Mouse (Mus musculus): ENCODE data around the gene Acacb. TPM values are rescaled to one million over a fixed set of nuclear protein-coding genes. Genes with fewer than 3 reads are reported as not detected.
A peak's percentile ranks its signal among the peaks of the same experiment; 100 is the strongest.

The Acacb gene
- polyA plus RNA-seq, 1 experiment from 2014 or later, result 9.5 TPM

DNA sequence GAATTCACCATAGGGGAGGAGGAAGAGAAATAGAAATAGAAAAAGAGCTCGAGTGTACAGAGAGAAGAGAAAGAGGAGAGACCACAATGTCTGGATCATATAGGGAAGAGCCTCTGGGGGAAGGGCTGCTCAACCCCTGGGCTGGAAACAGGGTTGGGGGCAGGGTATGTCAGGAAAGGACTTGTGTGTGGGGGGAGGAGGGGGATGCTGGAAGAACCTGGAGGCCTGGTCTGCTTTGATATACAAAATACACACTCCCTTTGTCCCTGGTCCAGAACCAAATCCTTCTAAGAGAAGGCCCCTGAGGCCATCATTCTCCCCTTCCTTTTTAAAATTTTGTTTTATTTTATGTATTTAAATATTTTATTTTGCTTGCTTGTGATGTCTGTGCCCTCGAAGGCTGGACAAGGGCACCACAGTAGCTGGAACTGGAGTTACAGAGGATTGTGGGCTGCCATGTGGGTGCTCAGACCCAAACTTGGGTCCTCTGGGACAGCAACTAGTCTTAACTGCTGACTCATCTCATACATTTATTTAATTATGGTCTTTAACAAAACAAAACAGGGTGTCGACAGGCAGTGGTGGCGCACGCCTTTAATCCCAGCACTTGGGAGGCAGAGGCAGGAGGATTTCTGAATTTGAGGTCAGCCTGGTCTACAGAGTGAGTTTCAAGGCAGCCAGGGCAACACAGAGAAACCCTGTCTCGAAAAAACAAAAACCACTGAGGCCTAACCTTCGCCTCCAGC lies 19.7 kb upstream of the Acacb start:
- H3K36me3 ChIP-seq, result peaks cover 42% of the 10 kb centered on the region
- H3K4me2 ChIP-seq, result peak overlapping the region; percentile 99
- peak overlapping the region; percentile 95; the same call in 1 of the 2 replicates for H3K27ac ChIP-seq (replicated peaks)
- H3K27me3 ChIP-seq (replicated peaks), result no peaks in the 10 kb centered on the region
- H3K4me1 ChIP-seq, result peaks cover 13% of the 10 kb centered on the region
- H3K4me3 ChIP-seq, result peak overlapping the region; percentile 79
- no peaks in the 10 kb centered on the region for H3K9me3 ChIP-seq
- no peak for ATAC-seq (ENCODE audit: extremely low read depth, insufficient number of reproducible peaks, low FRiP score, low TSS enrichment)
- H3K9ac ChIP-seq, result 0 out of 2 replicates have a peak overlapping the region, but pooled peaks have one; percentile 89
- WGBS, result 81% methylated on average over 7 of the region's 7 CpGs

- peaks cover 23% of the 10 kb centered on the region for H3K4me1 ChIP-seq
- peak within 1 kb of the TSS; percentile 95 for H3K27ac ChIP-seq (replicated peaks)
- no peaks in the 10 kb centered on the region for H3K27me3 ChIP-seq (replicated peaks)
- H3K4me2 ChIP-seq, result peak within 1 kb of the TSS; percentile 99
- H3K9ac ChIP-seq, result peak within 1 kb of the TSS; percentile 89
- peak; percentile 43; the same call in 1 of the 2 replicates for ATAC-seq (ENCODE audit: extremely low read depth, insufficient number of reproducible peaks, low FRiP score, low TSS enrichment)
- peak within 1 kb of the TSS; percentile 79 for H3K4me3 ChIP-seq
- under 1% methylated on average over 69 of the region's 69 CpGs for WGBS
- peaks cover 35% of the 10 kb centered on the region for H3K36me3 ChIP-seq
- no peaks in the 10 kb centered on the region for H3K9me3 ChIP-seq
Observed at GRCm38 (mm10) chr5:114127374-114128349, 18.7 kb upstream of the Acacb start, which contains the start of gene Alkbh2. Gene Alkbh2, minus strand, starts transcription at chr5:114128218.

DNA sequence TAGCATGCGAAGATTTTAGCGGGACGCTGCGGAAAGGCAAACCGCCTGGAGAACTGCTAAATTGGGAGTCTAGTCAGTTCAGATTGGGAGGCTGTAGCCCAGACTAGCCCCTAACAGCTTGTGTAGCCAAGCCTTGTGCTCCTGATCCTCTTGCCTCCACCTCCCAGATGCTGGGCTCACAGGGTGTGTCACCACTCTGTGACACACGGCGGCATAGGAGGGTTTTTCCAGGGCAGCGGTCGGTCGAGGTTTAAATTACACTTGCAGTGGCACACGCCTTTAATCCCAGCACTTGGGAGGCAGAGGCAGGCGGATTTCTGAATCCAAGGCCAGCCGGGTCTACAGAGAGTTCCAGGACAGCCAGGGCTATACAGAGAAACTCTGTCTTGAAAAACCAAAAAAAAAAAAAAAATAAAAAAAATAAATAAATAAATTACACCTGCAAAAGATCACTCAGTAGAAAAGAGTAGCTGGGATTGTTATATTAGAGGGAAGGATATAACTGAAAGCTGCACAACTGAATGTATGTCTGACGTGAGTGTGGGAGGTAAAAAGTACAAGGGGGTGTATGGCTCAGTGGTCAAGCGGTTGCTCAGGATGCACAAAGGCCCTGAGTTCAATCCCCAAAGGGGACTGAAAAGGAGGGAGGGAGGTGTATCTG lies 16.7 kb upstream of the Acacb start:
- Histone ChIP-seq H3K9me3 (no peaks in the 10 kb centered on the region), H3K4me3 (peak overlapping the region; percentile 90), H3K27ac (replicated peaks) (no peak overlapping the region), H3K9ac (peak overlapping the region; percentile 84), H3K4me2 (peak overlapping the region; percentile 98), H3K36me3 (peaks cover 18% of the 10 kb centered on the region), H3K27me3 (replicated peaks) (no peaks in the 10 kb centered on the region), H3K4me1 (peaks cover 43% of the 10 kb centered on the region)
- no peak for ATAC-seq (ENCODE audit: extremely low read depth, insufficient number of reproducible peaks, low FRiP score, low TSS enrichment)
- WGBS, result 66% methylated on average over 15 of the region's 15 CpGs

DNA sequence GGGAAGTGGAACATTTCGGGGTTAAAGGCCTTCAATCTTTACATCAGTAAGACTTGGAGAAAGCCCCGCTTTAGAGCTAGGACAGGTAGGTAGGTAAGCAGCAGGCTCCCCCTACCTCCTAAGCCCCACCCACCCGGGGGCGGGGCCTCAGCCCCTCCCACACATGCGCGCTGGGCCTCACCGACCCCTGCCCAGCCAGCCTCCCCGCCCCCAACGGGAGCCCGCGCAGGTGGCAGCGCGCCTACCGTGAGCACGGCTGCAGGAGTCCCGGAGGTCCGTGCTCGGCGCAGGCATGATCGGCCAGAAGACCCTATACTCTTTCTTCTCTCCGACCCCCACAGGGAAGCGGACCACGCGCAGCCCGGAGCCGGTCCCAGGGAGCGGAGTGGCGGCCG lies 16.1 kb upstream of the Acacb start, which contains the start of gene Ung:
TSS of gene Ung (plus strand) at position 176 of the 395 bp plus-strand sequence.
- no peaks in the 10 kb centered on the region for H3K9me3 ChIP-seq
- H3K4me3 ChIP-seq, result peak within 1 kb of the TSS; percentile 90
- H3K4me2 ChIP-seq, result peak within 1 kb of the TSS; percentile 98
- peaks cover 14% of the 10 kb centered on the region for H3K36me3 ChIP-seq
- H3K27me3 ChIP-seq (replicated peaks), result no peaks in the 10 kb centered on the region
- WGBS, result under 1% methylated on average over 29 of the region's 29 CpGs
- H3K4me1 ChIP-seq, result peaks cover 45% of the 10 kb centered on the region
- H3K9ac ChIP-seq, result peak within 1 kb of the TSS; percentile 84
- peak; percentile 14; the same call in 1 of the 2 replicates for ATAC-seq (ENCODE audit: extremely low read depth, insufficient number of reproducible peaks, low FRiP score, low TSS enrichment)
- H3K27ac ChIP-seq (replicated peaks), result peak within 1 kb of the TSS; percentile 81

DNA sequence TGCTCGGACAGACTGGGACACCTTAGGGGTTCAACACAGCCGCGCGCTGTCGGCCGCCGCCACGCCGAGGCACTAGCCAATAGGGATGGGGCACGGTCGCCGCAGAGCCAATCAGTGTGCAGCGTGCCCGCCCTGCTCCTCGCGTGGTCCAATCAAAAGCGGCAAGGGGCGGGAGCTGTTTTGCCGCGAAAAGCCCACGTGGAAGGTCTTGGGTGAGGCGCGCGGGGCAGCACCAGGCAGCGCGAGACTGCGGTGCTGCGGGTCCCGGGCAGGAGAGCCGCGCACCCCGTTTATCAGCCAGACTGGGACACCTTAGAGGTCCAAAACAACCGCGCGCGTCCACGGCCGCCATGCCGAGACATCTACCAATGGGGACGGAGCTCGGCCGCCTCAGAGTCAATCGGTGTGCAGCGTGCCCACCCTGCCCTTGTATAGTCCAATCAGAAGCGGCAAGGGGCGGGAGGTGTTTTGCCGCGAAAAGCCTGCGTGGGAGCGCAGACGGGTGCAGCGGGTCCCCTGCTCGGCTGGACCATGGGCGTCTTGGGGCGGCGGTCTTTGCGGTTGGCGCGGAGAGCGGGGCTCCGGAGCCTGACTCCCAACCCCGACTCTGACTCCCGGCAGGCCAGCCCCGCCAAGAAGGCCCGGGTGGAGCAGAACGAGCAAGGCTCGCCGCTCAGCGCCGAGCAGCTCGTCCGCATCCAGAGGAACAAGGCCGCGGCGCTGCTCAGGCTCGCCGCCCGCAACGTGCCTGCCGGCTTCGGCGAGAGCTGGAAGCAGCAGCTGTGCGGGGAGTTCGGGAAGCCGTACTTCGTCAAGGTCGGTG lies 15.4 kb upstream of the Acacb start:
- under 1% methylated on average over 87 of the region's 87 CpGs for WGBS
- peaks cover 13% of the 10 kb centered on the region; the same call in 1 of the 2 replicates for H3K36me3 ChIP-seq
- peak overlapping the region; percentile 90 for H3K4me3 ChIP-seq
- H3K9ac ChIP-seq, result peak overlapping the region; percentile 84
- peak overlapping the region; percentile 81 for H3K27ac ChIP-seq (replicated peaks)
- H3K4me1 ChIP-seq, result peaks cover 45% of the 10 kb centered on the region
- H3K9me3 ChIP-seq, result no peaks in the 10 kb centered on the region
- ATAC-seq (ENCODE audit: extremely low read depth, insufficient number of reproducible peaks, low FRiP score, low TSS enrichment), result peak; percentile 89
- H3K27me3 ChIP-seq (replicated peaks), result no peaks in the 10 kb centered on the region
- H3K4me2 ChIP-seq, result peak overlapping the region; percentile 98

DNA sequence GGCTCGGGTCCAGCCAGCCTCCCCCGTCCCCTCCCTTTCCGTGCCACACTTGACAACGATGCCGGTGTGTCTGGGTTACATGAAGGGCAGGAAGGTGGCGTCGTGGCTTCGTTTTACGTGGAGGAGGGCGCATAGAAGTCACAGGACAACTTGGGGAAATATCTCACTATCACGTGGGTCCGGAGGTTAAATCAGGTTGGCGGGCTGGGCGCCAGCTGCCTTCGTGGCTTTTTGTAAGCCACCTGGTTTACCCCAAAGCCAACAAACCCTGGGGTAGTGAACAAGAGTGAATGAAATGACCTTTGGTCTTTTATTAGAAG lies 14.9 kb upstream of the Acacb start:
- H3K4me3 ChIP-seq, result peak overlapping the region; percentile 90
- peaks cover 17% of the 10 kb centered on the region for H3K36me3 ChIP-seq
- H3K27me3 ChIP-seq (replicated peaks), result no peaks in the 10 kb centered on the region
- no peaks in the 10 kb centered on the region for H3K9me3 ChIP-seq
- H3K9ac ChIP-seq, result peak overlapping the region; percentile 84
- no peak for ATAC-seq (ENCODE audit: extremely low read depth, insufficient number of reproducible peaks, low FRiP score, low TSS enrichment)
- under 1% methylated on average over 15 of the region's 15 CpGs for WGBS
- H3K4me1 ChIP-seq, result peaks cover 45% of the 10 kb centered on the region
- peak overlapping the region; percentile 81 for H3K27ac ChIP-seq (replicated peaks)
- H3K4me2 ChIP-seq, result peak overlapping the region; percentile 98

GRCm38 (mm10) chr5:114132841-114133240 lies 13.5 kb upstream of the Acacb start:
- Histone ChIP-seq H3K27ac (replicated peaks) (no peak overlapping the region), H3K36me3 (peaks cover 31% of the 10 kb centered on the region), H3K4me1 (peaks cover 51% of the 10 kb centered on the region), H3K27me3 (replicated peaks) (no peaks in the 10 kb centered on the region), H3K9ac (peak overlapping the region; percentile 84), H3K4me3 (no peak overlapping the region), H3K9me3 (no peaks in the 10 kb centered on the region), H3K4me2 (peak overlapping the region; percentile 98)
- 81% methylated on average over 6 of the region's 6 CpGs for WGBS
- no peak for ATAC-seq (ENCODE audit: extremely low read depth, insufficient number of reproducible peaks, low FRiP score, low TSS enrichment)

- H3K4me3 ChIP-seq, result no peak overlapping the region
- peak overlapping the region; percentile 26 for H3K9ac ChIP-seq
- no peaks in the 10 kb centered on the region for H3K9me3 ChIP-seq
- ATAC-seq (ENCODE audit: extremely low read depth, insufficient number of reproducible peaks, low FRiP score, low TSS enrichment), result no peak
- peak overlapping the region; percentile 76 for H3K27ac ChIP-seq (replicated peaks)
- peak overlapping the region; percentile 13; the same call in 1 of the 2 replicates for H3K4me2 ChIP-seq
- 29% methylated on average over 6 of the region's 6 CpGs for WGBS
- H3K4me1 ChIP-seq, result peaks cover 64% of the 10 kb centered on the region
- no peaks in the 10 kb centered on the region for H3K27me3 ChIP-seq (replicated peaks)
- peaks cover 37% of the 10 kb centered on the region for H3K36me3 ChIP-seq
Observed at GRCm38 (mm10) chr5:114134091-114134534, 12.2 kb upstream of the Acacb start.

DNA sequence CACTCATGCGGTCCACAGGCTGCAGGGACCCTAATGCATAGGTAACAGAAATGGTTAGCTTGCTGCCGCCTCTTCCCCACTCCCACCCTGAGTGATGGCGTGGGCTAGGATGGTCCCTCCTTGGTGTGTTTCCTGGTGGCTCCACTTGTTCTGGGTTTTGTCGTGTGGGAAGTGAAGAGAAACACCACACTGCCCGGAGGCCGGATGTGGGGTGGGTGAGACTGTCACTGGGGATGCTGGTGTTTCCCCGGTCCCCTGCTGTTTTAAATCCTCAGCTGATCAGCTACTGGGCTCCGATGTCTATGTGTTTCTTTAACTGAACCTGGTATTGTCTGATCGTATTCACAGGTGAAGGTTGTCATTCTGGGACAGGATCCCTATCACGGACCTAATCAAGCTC lies 10.8 kb upstream of the Acacb start:
- no peak overlapping the region for H3K4me3 ChIP-seq
- peaks cover 43% of the 10 kb centered on the region for H3K36me3 ChIP-seq
- no peaks in the 10 kb centered on the region for H3K9me3 ChIP-seq
- peaks cover 71% of the 10 kb centered on the region for H3K4me1 ChIP-seq
- no peak for ATAC-seq (ENCODE audit: extremely low read depth, insufficient number of reproducible peaks, low FRiP score, low TSS enrichment)
- H3K4me2 ChIP-seq, result no peak overlapping the region
- no peaks in the 10 kb centered on the region for H3K27me3 ChIP-seq (replicated peaks)
- H3K9ac ChIP-seq, result no peak overlapping the region
- H3K27ac ChIP-seq (replicated peaks), result no peak overlapping the region
- WGBS, result 85% methylated on average over 10 of the region's 10 CpGs

Measured in heart, embryonic 13.5 days (tissue).